Mouse (Mus musculus) urinary bladder, adult 2 months (tissue): ENCODE results near the gene Dgkb. TPM values are rescaled to one million over a fixed set of nuclear protein-coding genes. Genes with fewer than 3 reads are reported as not detected.

Experiments
- DNase-seq: peaks from one replicate; pipeline ENCODE4 v3.0.0; 2022; ENCODE audit warnings: low spot score
- polyA plus RNA-seq: library from polyadenylated mRNA; depleted of rRNA; stranded (reverse); fragments of >200 nt; gene quantifications from 2 replicates; pipeline ENCODE4 v1.2.3, GENCODE M21; 2012

The Dgkb gene
- polyA plus RNA-seq, 1 experiment, result 1.1 TPM

GRCm38 (mm10) chr12:38596416-38597062 is 779.0 kb downstream of the Dgkb start:
- no peak for DNase-seq

GRCm38 (mm10) chr12:38598096-38598495 is 780.6 kb downstream of the Dgkb start:
- no peak for DNase-seq

GRCm38 (mm10) chr12:38600165-38600845 is 782.8 kb downstream of the Dgkb start:
- no peak for DNase-seq

GRCm38 (mm10) chr12:38608104-38608503 is 790.6 kb downstream of the Dgkb start:
- no peak for DNase-seq

GRCm38 (mm10) chr12:38668265-38668664 is 850.7 kb downstream of the Dgkb start:
- DNase-seq, result no peak
